Mouse (Mus musculus): ENCODE data around the gene Glipr2.

- TF ChIP-seq CHD2 (IDR thresholded peaks at IDR 0.05; ENCODE audit: low read depth, low read length) (no peak), ZNF384 (IDR thresholded peaks at IDR 0.05; ENCODE audit: low read depth, low read length) (no peak), MAFK (IDR thresholded peaks at IDR 0.05; ENCODE audit: insufficient read depth, low read depth, low read length) (no peak), HCFC1 (IDR thresholded peaks at IDR 0.05; ENCODE audit: borderline replicate concordance, insufficient read depth, low read length) (no peak)
Measured at GRCm38 (mm10) chr4:44010893-44011292, 53.7 kb downstream of the Glipr2 start.

Measured in ES-E14 (cell line).